Mouse (Mus musculus): ENCODE measurements around the gene Mansc4.

DNA sequence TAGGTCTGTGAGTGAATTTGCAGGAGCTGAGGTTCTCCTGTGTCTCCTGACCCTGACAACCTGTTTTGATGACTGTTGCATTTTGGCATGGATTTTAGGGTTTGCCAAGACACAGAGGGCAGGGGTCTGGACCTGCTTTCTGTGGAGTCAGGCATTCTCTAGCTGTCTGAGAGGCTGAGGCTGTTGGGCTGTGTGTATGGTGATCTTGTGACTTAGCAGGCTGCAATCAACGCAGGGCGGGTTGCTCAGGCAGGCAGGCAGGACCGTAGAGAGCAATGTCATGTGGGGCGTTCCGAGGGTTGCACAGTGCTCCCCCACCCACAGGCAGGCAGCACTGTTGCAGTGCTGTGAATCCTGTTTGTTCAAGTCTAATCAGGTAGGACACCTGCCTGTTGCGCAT is 19.9 kb upstream of the Mansc4 start:
- no peak for TF ChIP-seq CTCF (IDR thresholded peaks at IDR 0.05; ENCODE audit: borderline replicate concordance, extremely low read depth, insufficient read depth, insufficient read length)
- TF ChIP-seq POLR2A (IDR thresholded peaks at IDR 0.05; ENCODE audit: borderline replicate concordance, extremely low read depth, insufficient read depth, insufficient read length, poor library complexity, severe bottlenecking): no peak

Data from brain, embryonic 14.5 days (tissue).